Mouse (Mus musculus): ENCODE data around the gene Smad3. TPM values are rescaled to one million over a fixed set of nuclear protein-coding genes. Genes with fewer than 3 reads are reported as not detected.

Gene Smad3
- total and polyA plus RNA-seq, 2 experiments from 2014 or later = 7.5 to 34.0 TPM

DNA sequence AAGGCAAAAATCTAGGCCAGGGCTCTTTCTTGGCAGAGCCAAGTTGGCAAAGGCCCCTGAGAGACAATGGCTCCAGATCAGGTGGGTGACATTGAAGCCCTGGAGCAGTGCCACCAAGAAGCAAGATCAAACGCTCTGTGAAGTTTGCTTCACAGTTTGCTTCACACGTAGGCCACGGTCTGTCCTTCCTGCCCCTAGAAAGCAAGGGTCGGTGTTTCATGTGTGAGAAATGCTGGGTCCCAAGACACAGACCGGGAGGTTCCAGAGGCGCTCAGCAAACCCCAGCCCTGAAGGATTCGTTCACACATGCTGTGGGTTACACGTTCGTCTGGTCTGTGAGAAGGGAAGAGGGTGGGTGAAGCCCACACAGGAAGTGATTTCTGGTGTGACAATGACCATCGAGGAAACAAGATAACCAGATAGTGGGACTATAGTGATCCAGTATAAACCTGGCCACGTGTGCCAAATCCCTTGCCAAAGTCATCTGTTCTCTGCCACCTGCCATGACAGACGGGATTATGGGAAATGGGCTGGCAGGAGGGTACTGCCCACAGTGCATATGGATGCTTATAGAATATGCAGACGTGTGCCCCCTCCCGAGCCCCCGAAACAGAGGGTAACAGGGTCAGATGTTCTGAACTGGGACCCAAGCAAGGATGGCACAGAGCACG is 37.9 kb downstream of the Smad3 start:
- Histone ChIP-seq H3K4me1 (ENCODE audit: insufficient read depth, low read length) (peaks cover 8% of the 10 kb centered on the region; the same call in 1 of the 2 replicates), H3K9me3 (ENCODE audit: low read length) (no peaks in the 10 kb centered on the region), H3K27ac (no peak overlapping the region), H3K9ac (replicated peaks; ENCODE audit: low read length) (no peak overlapping the region), H3K4me3 (ENCODE audit: low read length) (no peak overlapping the region), H3K4me2 (ENCODE audit: low read depth, low read length) (no peak overlapping the region), H3K36me3 (ENCODE audit: insufficient read depth, low read length) (no peaks in the 10 kb centered on the region), H3K27me3 (ENCODE audit: insufficient read depth, low read length) (no peaks in the 10 kb centered on the region)
- no peak for TF ChIP-seq CTCF (IDR thresholded peaks at IDR 0.05; ENCODE audit: low read depth)
- no peak for DNase-seq (ENCODE audit: low spot score)
- ATAC-seq = no peak
- WGBS = 63% methylated on average over 16 of the region's 16 CpGs

DNA sequence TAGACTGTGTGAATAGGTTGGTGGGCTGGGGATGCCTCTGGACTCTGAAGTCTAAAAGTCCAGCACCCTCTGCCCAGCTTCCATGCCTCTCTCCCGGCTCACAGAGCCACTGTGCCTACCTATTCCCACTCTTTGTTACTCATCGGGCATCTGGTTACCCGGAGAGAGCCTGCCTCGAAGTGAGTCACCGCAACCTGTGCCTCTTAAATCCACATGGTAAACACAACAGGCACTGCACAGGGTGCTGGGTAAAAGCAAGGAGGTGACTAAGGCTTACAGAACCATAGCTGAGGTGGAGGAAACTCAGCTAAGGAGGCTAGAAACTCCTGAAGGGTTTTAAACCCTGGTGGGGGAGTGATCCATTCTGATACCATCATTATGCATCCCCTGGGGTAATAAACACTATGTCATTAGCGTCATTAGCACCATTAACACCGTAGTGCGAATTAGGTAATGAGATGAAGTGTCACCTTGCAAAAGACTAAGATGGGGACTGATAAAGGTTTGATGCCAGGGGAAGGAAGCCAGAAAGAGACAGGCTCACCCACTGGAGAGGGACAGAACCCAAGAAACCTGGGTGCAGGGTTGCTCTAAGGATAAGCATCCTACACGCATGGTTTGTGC is 38.9 kb downstream of the Smad3 start:
- Histone ChIP-seq H3K27me3 (ENCODE audit: insufficient read depth, low read length) (no peaks in the 10 kb centered on the region), H3K36me3 (ENCODE audit: insufficient read depth, low read length) (no peaks in the 10 kb centered on the region), H3K27ac (no peak overlapping the region), H3K4me3 (ENCODE audit: low read length) (no peak overlapping the region), H3K9me3 (ENCODE audit: low read length) (no peaks in the 10 kb centered on the region), H3K4me2 (ENCODE audit: low read depth, low read length) (no peak overlapping the region), H3K9ac (replicated peaks; ENCODE audit: low read length) (no peak overlapping the region), H3K4me1 (ENCODE audit: insufficient read depth, low read length) (peaks cover 8% of the 10 kb centered on the region; the same call in 1 of the 2 replicates)
- no peak for TF ChIP-seq CTCF (IDR thresholded peaks at IDR 0.05; ENCODE audit: low read depth)
- no peak for DNase-seq (ENCODE audit: low spot score)
- 78% methylated on average over 9 of the region's 9 CpGs for WGBS
- no peak for ATAC-seq

DNA sequence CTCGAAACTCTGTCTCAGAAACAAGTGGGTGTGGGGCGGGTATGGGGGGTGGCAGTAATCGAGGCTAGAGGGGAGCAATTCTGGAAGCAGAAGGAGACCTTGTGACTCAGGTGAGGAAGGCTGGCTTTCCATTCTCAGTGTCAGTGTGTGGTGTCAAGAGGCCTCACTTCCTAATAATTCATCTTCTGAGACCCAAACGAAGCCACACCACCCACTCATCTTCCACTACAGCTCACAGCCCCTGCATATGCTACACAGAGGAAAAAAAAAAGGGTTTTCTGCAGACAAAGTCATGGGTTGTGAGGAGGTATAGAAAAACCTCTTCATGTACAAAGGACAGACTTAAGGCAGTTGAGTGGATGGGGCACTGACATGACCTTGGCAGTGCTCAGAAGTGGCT is 39.6 kb downstream of the Smad3 start:
- Histone ChIP-seq H3K9ac (replicated peaks; ENCODE audit: low read length) (no peak overlapping the region), H3K36me3 (ENCODE audit: insufficient read depth, low read length) (no peaks in the 10 kb centered on the region), H3K9me3 (ENCODE audit: low read length) (no peaks in the 10 kb centered on the region), H3K4me3 (ENCODE audit: low read length) (no peak overlapping the region), H3K4me2 (ENCODE audit: low read depth, low read length) (no peak overlapping the region), H3K4me1 (ENCODE audit: insufficient read depth, low read length) (peaks cover 8% of the 10 kb centered on the region; the same call in 1 of the 2 replicates), H3K27me3 (ENCODE audit: insufficient read depth, low read length) (no peaks in the 10 kb centered on the region), H3K27ac (no peak overlapping the region)
- WGBS = 92% methylated on average over 4 of the region's 4 CpGs
- TF ChIP-seq CTCF (IDR thresholded peaks at IDR 0.05; ENCODE audit: low read depth) = no peak
- ATAC-seq (no peak), DNase-seq (ENCODE audit: low spot score) (no peak)

DNA sequence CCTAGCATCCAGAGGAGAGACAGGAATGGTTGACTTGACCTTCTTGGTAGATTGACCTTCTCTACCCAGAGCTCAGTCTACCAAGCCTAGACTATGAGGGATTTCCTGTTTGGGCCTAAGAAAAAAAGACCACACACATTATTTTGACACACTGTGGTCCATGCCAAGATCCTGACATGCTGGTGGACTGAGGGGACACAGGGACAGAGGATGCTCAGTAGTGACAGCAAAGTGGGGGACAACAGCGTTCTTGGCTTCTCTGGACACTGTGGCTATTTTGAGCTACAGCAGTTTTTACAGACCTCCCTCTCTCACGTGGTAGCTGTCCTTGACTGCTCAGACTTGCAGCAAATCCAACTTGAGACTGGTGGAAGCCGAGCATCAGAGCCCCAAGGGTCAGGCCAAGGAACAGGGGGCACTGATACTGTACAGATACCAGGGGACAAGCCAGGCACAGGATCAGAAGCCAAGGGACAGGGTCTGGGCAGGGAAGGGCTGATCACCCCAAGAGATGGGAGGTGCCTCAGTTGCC is 40.3 kb downstream of the Smad3 start:
- ATAC-seq (no peak), DNase-seq (ENCODE audit: low spot score) (no peak)
- no peak overlapping the region for H3K4me2 ChIP-seq (ENCODE audit: low read depth, low read length)
- no peak overlapping the region for H3K9ac ChIP-seq (replicated peaks; ENCODE audit: low read length)
- H3K4me3 ChIP-seq (ENCODE audit: low read length) = no peak overlapping the region
- WGBS = 78% methylated on average over 3 of the region's 3 CpGs
- H3K27ac ChIP-seq = no peak overlapping the region
- H3K9me3 ChIP-seq (ENCODE audit: low read length) = no peaks in the 10 kb centered on the region
- no peaks in the 10 kb centered on the region for H3K36me3 ChIP-seq (ENCODE audit: insufficient read depth, low read length)
- no peaks in the 10 kb centered on the region for H3K27me3 ChIP-seq (ENCODE audit: insufficient read depth, low read length)
- peaks cover 8% of the 10 kb centered on the region; the same call in 1 of the 2 replicates for H3K4me1 ChIP-seq (ENCODE audit: insufficient read depth, low read length)
- TF ChIP-seq CTCF (IDR thresholded peaks at IDR 0.05; ENCODE audit: low read depth) = no peak

DNA sequence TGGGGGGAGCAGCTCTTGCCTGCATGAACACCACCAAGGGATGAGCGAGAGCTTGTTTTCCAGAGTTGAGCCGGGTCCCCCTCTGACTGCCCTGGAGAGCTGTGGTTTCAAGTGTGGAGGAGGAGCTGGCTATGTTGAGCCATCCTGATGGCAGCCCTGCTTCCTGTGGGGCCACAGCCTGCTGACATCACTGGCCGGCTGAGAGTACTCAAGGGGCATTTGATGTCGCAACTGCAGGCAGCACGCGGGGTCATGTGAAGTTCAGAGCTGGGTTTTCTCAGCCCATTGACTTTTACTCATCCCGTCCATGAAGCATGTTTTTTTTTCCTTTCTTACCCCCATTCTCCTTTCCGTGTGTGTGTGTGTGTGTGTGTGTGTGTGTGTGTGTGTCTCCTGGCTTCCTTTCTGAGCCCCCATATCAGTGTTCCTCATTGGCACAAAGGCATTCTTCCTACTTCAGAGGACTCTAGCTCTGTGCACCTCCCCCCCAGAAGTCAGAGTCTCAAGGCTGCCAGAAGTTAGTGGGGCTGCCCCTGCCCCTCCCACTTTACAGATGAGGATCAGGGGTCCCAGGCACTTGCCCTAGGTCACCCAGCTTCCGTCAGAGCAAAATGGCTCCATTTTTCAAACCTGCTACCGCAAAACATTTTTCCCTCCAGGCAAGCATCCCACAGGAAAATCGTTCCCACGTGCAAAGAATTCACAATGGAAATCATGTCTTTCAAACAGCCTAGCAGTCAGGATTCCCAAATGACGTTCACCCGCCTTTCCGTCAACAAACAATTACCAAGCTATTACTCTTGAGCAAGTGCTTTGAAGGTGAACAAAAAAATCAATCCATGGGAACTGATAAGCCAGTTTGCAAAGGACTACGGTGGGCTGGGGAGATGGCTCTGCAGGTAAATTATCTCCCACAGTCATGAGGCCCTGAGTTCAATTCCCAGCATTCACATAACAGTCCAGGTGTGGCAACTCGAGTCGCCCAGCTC is 41.4 kb downstream of the Smad3 start:
- no peak overlapping the region for H3K9ac ChIP-seq (replicated peaks; ENCODE audit: low read length)
- no peak for ATAC-seq
- H3K27ac ChIP-seq = no peak overlapping the region

DNA sequence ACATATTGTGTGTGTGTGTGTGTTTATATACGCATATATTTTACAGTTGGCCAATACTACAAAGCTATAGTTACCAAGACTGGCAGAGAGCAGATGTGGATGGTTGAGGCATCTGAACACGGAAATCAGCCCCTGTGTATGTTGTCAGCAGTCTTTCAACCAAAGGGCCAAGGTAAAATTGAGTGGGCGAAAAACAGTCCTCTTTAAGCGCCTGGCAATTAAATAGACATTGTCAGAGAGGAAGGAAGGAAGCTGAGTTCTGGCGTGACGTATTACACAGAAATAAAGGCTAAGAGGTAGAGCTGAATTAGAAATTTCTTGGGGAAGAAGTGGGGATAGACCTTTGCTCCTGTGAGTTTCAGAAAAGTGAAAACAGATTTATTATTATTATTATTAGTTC is 43.2 kb downstream of the Smad3 start:
- no peaks in the 10 kb centered on the region for H3K9me3 ChIP-seq (ENCODE audit: low read length)
- ATAC-seq (no peak), DNase-seq (ENCODE audit: low spot score) (no peak)
- no peak overlapping the region for H3K27ac ChIP-seq
- 87% methylated on average over 6 of the region's 6 CpGs for WGBS
- H3K9ac ChIP-seq (replicated peaks; ENCODE audit: low read length) = no peak overlapping the region
- H3K36me3 ChIP-seq (ENCODE audit: insufficient read depth, low read length) = no peaks in the 10 kb centered on the region
- no peak overlapping the region for H3K4me3 ChIP-seq (ENCODE audit: low read length)
- TF ChIP-seq CTCF (IDR thresholded peaks at IDR 0.05; ENCODE audit: low read depth) = no peak
- H3K4me2 ChIP-seq (ENCODE audit: low read depth, low read length) = no peak overlapping the region
- no peaks in the 10 kb centered on the region for H3K27me3 ChIP-seq (ENCODE audit: insufficient read depth, low read length)
- peaks cover 7% of the 10 kb centered on the region; the same call in 1 of the 2 replicates for H3K4me1 ChIP-seq (ENCODE audit: insufficient read depth, low read length)

More for the DNA sequence above, 41.4 kb downstream of the Smad3 start:
- Histone ChIP-seq H3K36me3 (ENCODE audit: insufficient read depth, low read length) (no peaks in the 10 kb centered on the region), H3K4me3 (ENCODE audit: low read length) (no peak overlapping the region), H3K4me1 (ENCODE audit: insufficient read depth, low read length) (peaks cover 8% of the 10 kb centered on the region; the same call in 1 of the 2 replicates), H3K27me3 (ENCODE audit: insufficient read depth, low read length) (no peaks in the 10 kb centered on the region), H3K9me3 (ENCODE audit: low read length) (no peaks in the 10 kb centered on the region), H3K4me2 (ENCODE audit: low read depth, low read length) (no peak overlapping the region)
- TF ChIP-seq CTCF (IDR thresholded peaks at IDR 0.05; ENCODE audit: low read depth) = no peak
- no peak for DNase-seq (ENCODE audit: low spot score)
- WGBS = 39% methylated on average over 18 of the region's 18 CpGs
